Mouse (Mus musculus) CD4-positive naive resting alpha-beta T cell, adult 57 days (primary cell): Measurements from ENCODE around the gene Hmgb1. TPM values are rescaled to one million over a fixed set of nuclear protein-coding genes. Genes with fewer than 3 reads are reported as not detected.

Experiments used
- total RNA-seq: library from RNA; stranded (reverse); gene quantifications from one replicate; pipeline ENCODE4 v1.2.4, GENCODE M21; 2023

The Hmgb1 gene
- total RNA-seq, result 373 TPM

DNA sequence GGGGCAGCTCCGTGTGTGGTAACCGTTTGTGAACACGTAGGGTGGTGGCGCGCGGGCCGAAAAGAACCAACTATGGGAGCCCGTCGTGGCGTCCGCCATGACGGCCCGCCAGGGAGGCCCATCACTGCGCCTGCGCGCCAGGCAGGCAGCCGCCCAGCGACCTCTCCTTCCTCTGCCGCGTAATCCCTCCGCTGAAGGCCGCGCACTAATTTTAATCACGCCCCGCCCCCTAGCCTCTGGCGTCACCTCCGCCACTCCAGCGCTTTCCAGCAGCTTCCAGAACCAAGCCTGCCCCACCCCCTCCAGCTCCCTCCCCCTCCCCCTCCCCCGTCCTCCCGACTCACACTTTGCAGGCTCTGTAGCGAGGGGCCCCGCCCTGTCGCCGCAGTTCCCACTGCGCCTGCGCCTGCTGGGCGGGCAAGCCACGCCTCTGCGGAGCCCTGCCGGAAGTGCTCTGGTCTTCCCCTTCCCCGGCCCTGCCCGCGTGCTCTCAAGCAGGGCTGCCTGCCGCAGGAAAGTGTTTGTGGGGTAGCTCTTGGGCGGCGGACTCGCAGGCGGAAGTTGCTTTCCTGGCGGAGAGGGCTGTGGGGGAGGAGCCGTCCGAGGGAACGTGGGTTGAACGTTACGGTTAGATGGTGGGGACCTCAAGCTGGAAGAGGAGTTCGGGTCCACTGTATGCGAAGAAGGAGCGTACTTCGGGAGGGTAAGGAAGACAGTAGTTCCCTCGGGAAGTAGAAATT lies at the start of gene Hmgb1, which contains the start of gene Uspl1:
TSS of gene Hmgb1 (minus strand) at position 386 of the 740 bp plus-strand sequence.
TSS of gene Uspl1 (plus strand) at position 247 of the 740 bp plus-strand sequence.

Other genes with a start within 250 kb of the Hmgb1 start
- 8.8 TPM for gene Gm42791, start 189.3 kb downstream of the Hmgb1 start, total RNA-seq
- gene Uspl1, start 139 bp downstream of the Hmgb1 start, total RNA-seq, result 83.7 TPM
- gene Alox5ap, start 80.3 kb upstream of the Hmgb1 start, total RNA-seq, result 7.7 TPM
- gene Medag, start 227.3 kb upstream of the Hmgb1 start, total RNA-seq, result 0.65 TPM